Mouse (Mus musculus): Measurements from ENCODE around the gene Nit1. TPM values are rescaled to one million over a fixed set of nuclear protein-coding genes. Genes with fewer than 3 reads are reported as not detected.
A peak's percentile ranks its signal among the peaks of the same experiment; 100 is the strongest.
"Not testable (repeated sequence)": the region's sequence is repeated elsewhere in the genome, so short reads cannot be mapped to it uniquely, and the experiment has no call there.

Nit1 gene
- polyA plus RNA-seq, 1 experiment from 2014 or later: 51.3 TPM

DNA sequence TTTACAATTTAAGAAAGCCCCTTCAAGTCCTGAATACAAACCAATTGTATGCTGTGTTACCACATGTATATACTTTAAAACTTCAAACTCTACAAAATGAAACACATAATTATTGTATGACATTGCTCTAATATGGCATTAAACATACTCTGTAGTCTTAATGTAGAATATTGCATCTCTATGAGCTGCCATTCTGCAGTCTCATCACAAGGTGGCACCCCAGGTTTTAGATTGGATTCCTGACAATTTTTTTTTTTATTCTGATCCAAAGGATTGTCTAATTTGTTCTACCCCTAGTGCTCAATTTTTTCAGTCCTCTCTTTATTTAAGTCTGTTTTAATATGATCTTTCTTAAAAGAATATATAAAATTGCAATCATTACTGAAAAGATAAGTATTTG is 24.0 kb downstream of the Nit1 start:
- no peak overlapping the region for H3K9ac ChIP-seq (ENCODE audit: low read length)
- H3K9me3 ChIP-seq (replicated peaks; ENCODE audit: control insufficient read depth, low read length): no peaks in the 10 kb centered on the region
- H3K36me3 ChIP-seq (ENCODE audit: control insufficient read depth, insufficient read depth, low read length): no peaks in the 10 kb centered on the region
- no peak for ATAC-seq (ENCODE audit: insufficient read depth, low FRiP score)
- no peak overlapping the region for H3K4me2 ChIP-seq (ENCODE audit: low read depth, low read length)
- peaks cover 6% of the 10 kb centered on the region; the same call in 1 of the 2 replicates for H3K4me1 ChIP-seq (ENCODE audit: control insufficient read depth, insufficient read depth, low read length)
- no peak overlapping the region for H3K27ac ChIP-seq (ENCODE audit: low read length)
- no peaks in the 10 kb centered on the region for H3K27me3 ChIP-seq (ENCODE audit: control insufficient read depth, insufficient read depth, low read length)
- no peak overlapping the region for H3K4me3 ChIP-seq (replicated peaks; ENCODE audit: low read length)

DNA sequence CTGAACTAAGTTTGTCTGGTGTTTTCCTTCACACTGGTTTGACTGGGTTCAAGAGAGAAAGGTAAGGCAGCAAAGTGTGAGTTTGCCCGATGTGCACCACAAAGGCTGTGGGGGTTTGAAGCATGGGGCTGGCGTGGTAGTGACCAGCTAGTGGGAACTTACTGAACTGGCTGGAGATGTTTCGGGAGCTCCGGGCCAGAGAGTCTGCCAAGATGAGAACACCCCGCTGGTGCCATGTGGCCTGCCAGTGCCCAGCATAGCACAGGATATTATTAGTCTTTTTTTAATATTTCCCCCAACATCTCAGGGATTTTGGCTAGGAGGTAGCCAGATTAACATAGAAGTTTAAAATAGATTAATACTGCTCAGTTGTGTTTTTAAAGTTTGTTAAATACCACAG is 25.3 kb downstream of the Nit1 start:
- Histone ChIP-seq H3K9ac (ENCODE audit: low read length) (no peak overlapping the region), H3K9me3 (replicated peaks; ENCODE audit: control insufficient read depth, low read length) (no peaks in the 10 kb centered on the region), H3K4me2 (ENCODE audit: low read depth, low read length) (0 out of 2 replicates have a peak overlapping the region, but pooled peaks have one; percentile 19), H3K27me3 (ENCODE audit: control insufficient read depth, insufficient read depth, low read length) (no peaks in the 10 kb centered on the region), H3K27ac (ENCODE audit: low read length) (no peak overlapping the region), H3K36me3 (ENCODE audit: control insufficient read depth, insufficient read depth, low read length) (no peaks in the 10 kb centered on the region), H3K4me1 (ENCODE audit: control insufficient read depth, insufficient read depth, low read length) (peaks cover 6% of the 10 kb centered on the region; the same call in 1 of the 2 replicates), H3K4me3 (replicated peaks; ENCODE audit: low read length) (0 out of 2 replicates have a peak overlapping the region, but pooled peaks have one; percentile 8)
- WGBS: 26% methylated on average over 5 of the region's 5 CpGs
- no peak for ATAC-seq (ENCODE audit: insufficient read depth, low FRiP score)

DNA sequence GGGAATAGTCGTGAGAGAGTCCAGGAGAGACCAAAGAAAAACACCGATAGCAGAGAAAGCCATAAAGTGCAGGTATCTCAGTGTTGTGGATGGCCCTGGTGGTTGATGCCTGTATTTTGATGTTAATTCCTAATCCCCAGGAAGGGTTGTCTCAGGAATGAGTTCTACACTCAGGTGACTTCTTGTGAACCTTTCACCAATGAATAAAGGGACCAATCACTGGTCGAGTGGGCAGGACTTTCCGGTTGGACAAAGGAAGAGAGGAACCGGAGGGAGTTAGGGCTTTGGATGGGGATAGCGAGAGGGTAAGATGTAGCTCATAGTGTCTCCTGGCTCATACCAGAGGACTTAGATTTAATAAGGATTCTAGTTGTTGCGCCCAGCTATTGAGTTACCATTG is 25.7 kb downstream of the Nit1 start:
- 0 out of 2 replicates have a peak overlapping the region, but pooled peaks have one; percentile 19 for H3K4me2 ChIP-seq (ENCODE audit: low read depth, low read length)
- no peak overlapping the region for H3K9ac ChIP-seq (ENCODE audit: low read length)
- ATAC-seq (ENCODE audit: insufficient read depth, low FRiP score): no peak
- no peak overlapping the region for H3K27ac ChIP-seq (ENCODE audit: low read length)
- 21% methylated on average over 7 of the region's 7 CpGs for WGBS
- 0 out of 2 replicates have a peak overlapping the region, but pooled peaks have one; percentile 8 for H3K4me3 ChIP-seq (replicated peaks; ENCODE audit: low read length)
- no peaks in the 10 kb centered on the region for H3K36me3 ChIP-seq (ENCODE audit: control insufficient read depth, insufficient read depth, low read length)
- H3K9me3 ChIP-seq (replicated peaks; ENCODE audit: control insufficient read depth, low read length): no peaks in the 10 kb centered on the region
- H3K27me3 ChIP-seq (ENCODE audit: control insufficient read depth, insufficient read depth, low read length): no peaks in the 10 kb centered on the region
- peaks cover 6% of the 10 kb centered on the region; the same call in 1 of the 2 replicates for H3K4me1 ChIP-seq (ENCODE audit: control insufficient read depth, insufficient read depth, low read length)

- WGBS: 57% methylated on average over 2 of the region's 2 CpGs
- no peaks in the 10 kb centered on the region for H3K27me3 ChIP-seq (ENCODE audit: control insufficient read depth, insufficient read depth, low read length)
- H3K4me2 ChIP-seq (ENCODE audit: low read depth, low read length): no peak overlapping the region
Measured at GRCm38 (mm10) chr1:171309321-171309720, 36.1 kb downstream of the Nit1 start.

GRCm38 (mm10) chr1:171306157-171306556 is 39.3 kb downstream of the Nit1 start:
- H3K4me3 ChIP-seq (replicated peaks; ENCODE audit: low read length); H3K27me3 ChIP-seq (ENCODE audit: control insufficient read depth, insufficient read depth, low read length); H3K36me3 ChIP-seq (ENCODE audit: control insufficient read depth, insufficient read depth, low read length); H3K4me1 ChIP-seq (ENCODE audit: control insufficient read depth, insufficient read depth, low read length); H3K9me3 ChIP-seq (replicated peaks; ENCODE audit: control insufficient read depth, low read length); H3K4me2 ChIP-seq (ENCODE audit: low read depth, low read length); H3K27ac ChIP-seq (ENCODE audit: low read length); ATAC-seq (ENCODE audit: insufficient read depth, low FRiP score); H3K9ac ChIP-seq (ENCODE audit: low read length): not testable (repeated sequence)
- WGBS: 59% methylated on average over 5 of the region's 5 CpGs

More at GRCm38 (mm10) chr1:171309321-171309720, 36.1 kb downstream of the Nit1 start:
- no peaks in the 10 kb centered on the region for H3K4me1 ChIP-seq (ENCODE audit: control insufficient read depth, insufficient read depth, low read length)
- no peak overlapping the region for H3K9ac ChIP-seq (ENCODE audit: low read length)
- no peaks in the 10 kb centered on the region for H3K9me3 ChIP-seq (replicated peaks; ENCODE audit: control insufficient read depth, low read length)
- no peak overlapping the region for H3K27ac ChIP-seq (ENCODE audit: low read length)
- H3K36me3 ChIP-seq (ENCODE audit: control insufficient read depth, insufficient read depth, low read length): no peaks in the 10 kb centered on the region
- H3K4me3 ChIP-seq (replicated peaks; ENCODE audit: low read length): no peak overlapping the region
- no peak for ATAC-seq (ENCODE audit: insufficient read depth, low FRiP score)

DNA sequence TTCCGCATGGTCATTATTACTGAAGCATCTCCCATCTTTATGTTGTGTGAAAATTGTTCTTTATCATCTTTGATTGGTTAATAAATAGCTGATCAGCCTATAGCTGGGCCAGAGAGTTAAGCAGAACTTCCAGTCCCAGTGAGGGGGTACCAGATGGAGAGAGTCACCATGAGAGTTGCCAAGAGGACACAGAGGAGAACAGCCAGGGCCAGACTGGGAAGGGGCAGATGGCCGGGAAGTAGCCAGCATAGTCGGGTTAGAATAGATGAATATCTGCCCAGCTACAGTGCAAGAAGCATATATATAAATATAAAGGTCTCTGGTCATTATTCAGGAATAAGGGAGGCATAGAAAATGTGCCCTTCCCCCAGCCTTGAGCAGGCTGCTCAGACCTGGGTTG is 47.2 kb downstream of the Nit1 start:
- no peak overlapping the region for H3K27ac ChIP-seq (ENCODE audit: low read length)
- H3K4me3 ChIP-seq (replicated peaks; ENCODE audit: low read length): no peak overlapping the region
- ATAC-seq (ENCODE audit: insufficient read depth, low FRiP score): no peak
- no peaks in the 10 kb centered on the region for H3K9me3 ChIP-seq (replicated peaks; ENCODE audit: control insufficient read depth, low read length)
- 53% methylated on average over 3 of the region's 3 CpGs for WGBS
- peaks cover 5% of the 10 kb centered on the region; the same call in 1 of the 2 replicates for H3K27me3 ChIP-seq (ENCODE audit: control insufficient read depth, insufficient read depth, low read length)
- peaks cover 7% of the 10 kb centered on the region for H3K4me1 ChIP-seq (ENCODE audit: control insufficient read depth, insufficient read depth, low read length)
- H3K9ac ChIP-seq (ENCODE audit: low read length): no peak overlapping the region
- no peak overlapping the region for H3K4me2 ChIP-seq (ENCODE audit: low read depth, low read length)
- no peaks in the 10 kb centered on the region for H3K36me3 ChIP-seq (ENCODE audit: control insufficient read depth, insufficient read depth, low read length)

- peak overlapping the region; percentile 98 for H3K27ac ChIP-seq (ENCODE audit: low read length)
- ATAC-seq (ENCODE audit: insufficient read depth, low FRiP score): peak; percentile 18; the same call in 1 of the 2 replicates
- H3K4me2 ChIP-seq (ENCODE audit: low read depth, low read length): peak overlapping the region; percentile 55
- H3K36me3 ChIP-seq (ENCODE audit: control insufficient read depth, insufficient read depth, low read length): no peaks in the 10 kb centered on the region
- WGBS: 16% methylated on average over 3 of the region's 3 CpGs
- H3K4me1 ChIP-seq (ENCODE audit: control insufficient read depth, insufficient read depth, low read length): peaks cover 7% of the 10 kb centered on the region
- peak overlapping the region; percentile 82 for H3K4me3 ChIP-seq (replicated peaks; ENCODE audit: low read length)
- H3K27me3 ChIP-seq (ENCODE audit: control insufficient read depth, insufficient read depth, low read length): peaks cover 5% of the 10 kb centered on the region; the same call in 1 of the 2 replicates
- H3K9ac ChIP-seq (ENCODE audit: low read length): peak overlapping the region; percentile 92
- H3K9me3 ChIP-seq (replicated peaks; ENCODE audit: control insufficient read depth, low read length): no peaks in the 10 kb centered on the region
Measured at GRCm38 (mm10) chr1:171295063-171295402, 50.4 kb downstream of the Nit1 start.

GRCm38 (mm10) chr1:171294298-171295062 is 51.0 kb downstream of the Nit1 start, which contains the start of gene Ufc1:
Gene Ufc1 (minus strand): TSS chr1:171295024.
- under 1% methylated on average over 42 of the region's 42 CpGs for WGBS
- H3K36me3 ChIP-seq (ENCODE audit: control insufficient read depth, insufficient read depth, low read length): no peaks in the 10 kb centered on the region
- H3K4me2 ChIP-seq (ENCODE audit: low read depth, low read length): peak within 1 kb of the TSS; percentile 92
- H3K4me1 ChIP-seq (ENCODE audit: control insufficient read depth, insufficient read depth, low read length): peaks cover 7% of the 10 kb centered on the region
- peak; percentile 82 for ATAC-seq (ENCODE audit: insufficient read depth, low FRiP score)
- H3K27me3 ChIP-seq (ENCODE audit: control insufficient read depth, insufficient read depth, low read length): peaks cover 5% of the 10 kb centered on the region; the same call in 1 of the 2 replicates
- H3K27ac ChIP-seq (ENCODE audit: low read length): peak within 1 kb of the TSS; percentile 98
- peak within 1 kb of the TSS; percentile 82 for H3K4me3 ChIP-seq (replicated peaks; ENCODE audit: low read length)
- no peaks in the 10 kb centered on the region for H3K9me3 ChIP-seq (replicated peaks; ENCODE audit: control insufficient read depth, low read length)
- peak within 1 kb of the TSS; percentile 92 for H3K9ac ChIP-seq (ENCODE audit: low read length)

GRCm38 (mm10) chr1:171293906-171294297 is 51.5 kb downstream of the Nit1 start:
- 36% methylated on average over 5 of the region's 5 CpGs for WGBS
- peak overlapping the region; percentile 82 for H3K4me3 ChIP-seq (replicated peaks; ENCODE audit: low read length)
- ATAC-seq (ENCODE audit: insufficient read depth, low FRiP score): no peak

More at GRCm38 (mm10) chr1:171293906-171294297, 51.5 kb downstream of the Nit1 start:
- Histone ChIP-seq H3K9ac (ENCODE audit: low read length) (peak overlapping the region; percentile 92), H3K4me1 (ENCODE audit: control insufficient read depth, insufficient read depth, low read length) (peaks cover 7% of the 10 kb centered on the region), H3K4me2 (ENCODE audit: low read depth, low read length) (peak overlapping the region; percentile 92), H3K36me3 (ENCODE audit: control insufficient read depth, insufficient read depth, low read length) (0 out of 2 replicates have a peak, but pooled peaks cover under 1% of the 10 kb centered on the region), H3K27me3 (ENCODE audit: control insufficient read depth, insufficient read depth, low read length) (peaks cover 5% of the 10 kb centered on the region; the same call in 1 of the 2 replicates), H3K9me3 (replicated peaks; ENCODE audit: control insufficient read depth, low read length) (no peaks in the 10 kb centered on the region), H3K27ac (ENCODE audit: low read length) (peak overlapping the region; percentile 98)

Data from stomach, embryonic 16.5 days (tissue).